Mouse (Mus musculus) small intestine, adult 2 months (tissue): ENCODE measurements around the gene Tas2r102.

Source experiments
- CTCF ChIP-seq: fragments of 200-500 bp; IDR thresholded peaks from 2 replicates; pipeline ENCODE4 v1.5.1; 2012; ENCODE audit warnings: low read depth, mild to moderate bottlenecking, control low read depth, inconsistent platforms, low read length, moderate library complexity, mixed read lengths; ENCODE audit not compliant: insufficient replicate concordance, insufficient read length; ENCODE audit errors: extremely low read depth
- POLR2A ChIP-seq: fragments of 200-500 bp; IDR thresholded peaks from 2 replicates; pipeline ENCODE4 v1.6.1; 2012; ENCODE audit warnings: low read depth, mild to moderate bottlenecking, control low read depth, inconsistent platforms, low read length, moderate library complexity

DNA sequence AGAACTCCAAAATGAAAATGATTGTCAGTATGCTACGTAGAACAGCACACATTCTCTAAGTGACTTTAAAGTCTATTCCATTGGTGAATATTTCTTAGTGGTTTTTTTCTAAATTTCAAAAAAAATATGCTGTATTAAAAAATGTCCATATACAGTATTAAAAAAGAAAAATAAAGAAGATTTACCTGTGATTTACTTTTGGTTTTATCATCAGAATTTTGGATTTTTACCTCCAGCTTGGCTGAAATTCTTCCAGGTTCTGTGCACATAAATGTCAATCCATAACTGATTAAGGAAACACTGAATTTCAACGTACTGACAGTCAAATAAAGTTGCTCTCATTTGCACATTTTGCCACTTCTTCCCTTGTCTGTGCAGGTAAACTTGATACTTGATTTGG is 24.0 kb upstream of the Tas2r102 start, which contains the start of gene Tas2r115:
- TF ChIP-seq POLR2A (no peak), CTCF (no peak)
